Comparison of ENCODE assay signal across 25 mouse cellular contexts in genomic region chr13:52422456-52422855, GRCm38 (mm10).
"Had no signal": no experiment of that assay in that cellular context is flagged by ENCODE, and none has a peak within 500 bp of the region (broad histone marks: within the 10 kb centered on the region; RNA-seq: fewer than 3 reads in every experiment).

No protein-coding gene starts in this region.

- H3K27ac ChIP-seq: gastrocnemius, adult 2 months; heart, embryonic 10.5 days; hindbrain, embryonic 10.5 days; hindbrain, embryonic 13.5 days; hindbrain, embryonic 15.5 days; intestine, embryonic 15.5 days; layer of hippocampus, adult 2 months; limb, embryonic 10.5 days; limb, embryonic 12.5 days; liver, embryonic 13.5 days; liver, embryonic 15.5 days had no signal

- ATAC-seq: inflammation-experienced regulatory T-cells, adult 6 months; intestine, embryonic 15.5 days; intestine, postnatal 0 days had no signal

- H3K4me3 ChIP-seq: gastrocnemius, adult 2 months; heart, embryonic 10.5 days; heart, embryonic 12.5 days; hindbrain, embryonic 10.5 days; hindbrain, embryonic 13.5 days; hindbrain, embryonic 15.5 days; intestine, embryonic 15.5 days; layer of hippocampus, adult 2 months; limb, embryonic 10.5 days; limb, embryonic 12.5 days; liver, embryonic 13.5 days; liver, embryonic 15.5 days had no signal

- DNase-seq: gastrocnemius, adult 2 months; gastrocnemius, postnatal 10 days; gastrocnemius, postnatal 25 days; heart, adult 18-20 months; heart, postnatal 10 days; heart, postnatal 4 days; kidney, adult 18-20 months; kidney, adult 8-10 months; kidney, postnatal 10 days; kidney, postnatal 25 days; kidney, postnatal 4 days; liver; liver, embryonic 13.5 days had no signal
